Mouse (Mus musculus) 3134 (cell line): ENCODE measurements around the gene Dolk.
A peak's percentile ranks its signal among the peaks of the same experiment; 100 is the strongest.

Source experiments
- DNase-seq: peaks from one replicate; pipeline ENCODE4 v3.0.0-alpha.2; 2011; ENCODE audit warnings: low spot score; ENCODE audit not compliant: insufficient read length; ENCODE audit errors: extremely low read depth

The Dolk gene

DNA sequence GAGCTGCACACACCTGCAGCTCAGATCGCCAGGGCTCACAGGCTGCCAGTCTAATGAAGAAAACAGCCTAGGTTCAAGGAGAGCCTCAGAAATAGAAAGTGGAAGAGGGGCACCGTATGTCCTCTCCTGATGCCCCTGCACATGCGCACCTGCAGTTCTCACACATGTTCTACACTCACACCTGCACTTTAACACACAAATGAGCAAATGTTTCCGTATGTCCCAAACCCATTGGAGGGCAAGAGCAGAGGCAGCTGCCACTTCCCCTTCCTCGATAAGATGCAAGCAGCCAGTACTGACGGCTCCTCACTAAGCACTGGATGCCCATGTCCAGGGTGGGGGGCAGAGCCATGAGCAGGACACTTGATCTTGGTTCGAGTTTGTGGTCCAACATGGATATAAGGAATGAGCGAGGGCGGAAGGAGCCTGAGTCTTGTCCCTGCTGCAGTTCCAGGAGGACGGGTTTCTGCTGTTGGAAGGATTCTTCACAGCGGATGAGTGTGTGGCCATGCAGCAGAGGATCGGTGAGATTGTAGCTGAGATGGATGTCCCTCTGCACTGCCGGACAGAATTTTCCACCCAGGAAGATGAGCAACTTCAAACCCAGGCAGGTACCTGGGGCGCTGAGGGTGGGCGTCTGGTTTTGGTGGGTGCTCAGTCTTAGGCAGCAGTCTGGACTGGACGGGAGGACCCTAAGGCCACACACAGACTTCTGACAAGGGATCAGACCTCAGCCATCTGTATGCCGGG, 16.7 kb downstream of the Dolk start:
- no peak for DNase-seq

DNA sequence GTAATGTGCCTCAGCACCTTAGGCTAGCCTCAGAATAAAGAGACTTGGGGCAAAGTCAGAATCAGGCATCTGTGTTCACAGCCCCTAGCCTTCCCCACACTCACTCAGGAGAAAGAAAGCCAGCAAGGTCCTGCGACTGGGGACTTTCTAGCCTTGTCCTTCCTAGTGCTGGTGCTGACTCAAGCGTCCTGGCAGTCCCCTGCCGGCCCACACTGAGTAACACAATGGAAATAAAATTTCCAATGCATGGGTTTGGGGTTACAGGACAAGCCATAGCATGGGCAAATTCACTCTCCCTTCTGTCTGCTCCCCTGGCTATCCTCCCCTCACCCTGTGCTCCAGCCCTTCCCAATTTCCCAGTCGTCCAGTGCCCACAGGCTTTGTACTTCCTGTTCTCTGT, 17.8 kb downstream of the Dolk start:
- DNase-seq: no peak

DNA sequence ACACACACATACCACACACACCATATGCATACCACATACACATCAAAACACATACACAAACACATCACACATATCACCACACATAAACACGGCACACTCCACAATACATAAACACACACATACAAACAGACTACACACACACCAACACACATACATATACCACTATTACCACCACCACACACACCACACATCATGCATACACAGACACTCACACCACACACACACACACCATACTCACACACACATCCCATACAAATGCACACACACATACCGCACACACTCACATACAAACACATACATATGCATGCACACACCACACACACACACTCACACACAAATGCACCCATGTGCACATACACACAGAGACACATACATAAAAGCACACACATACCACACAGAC, 18.7 kb downstream of the Dolk start:
- DNase-seq: no peak

DNA sequence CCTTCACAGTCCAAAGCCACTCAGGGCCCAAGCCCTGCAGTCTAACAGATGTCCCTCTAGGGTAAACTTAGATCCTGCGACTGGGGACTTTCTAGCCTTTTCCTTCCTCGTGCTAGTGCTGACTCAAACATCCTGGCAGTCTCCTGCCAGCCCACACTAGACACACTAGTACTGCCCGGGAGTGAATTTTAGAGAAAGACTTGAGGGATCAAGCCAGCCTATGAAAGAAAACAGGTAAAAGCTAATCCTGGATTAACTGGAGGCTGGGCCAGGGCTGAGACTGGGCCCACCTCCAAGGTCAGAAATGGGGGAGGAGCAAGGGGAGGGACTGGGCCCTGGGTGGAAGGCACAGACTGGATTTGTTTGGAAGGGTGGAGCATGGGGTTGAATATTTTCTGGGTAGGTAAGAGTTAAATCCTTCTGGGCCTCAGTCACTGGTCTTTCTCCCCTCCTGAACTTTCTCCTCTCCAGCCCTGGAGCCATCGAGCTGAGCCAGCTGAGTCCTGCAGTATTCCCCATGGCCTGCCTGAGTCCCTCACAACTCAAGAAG, 19.7 kb downstream of the Dolk start:
- DNase-seq: peak; percentile 58

DNA sequence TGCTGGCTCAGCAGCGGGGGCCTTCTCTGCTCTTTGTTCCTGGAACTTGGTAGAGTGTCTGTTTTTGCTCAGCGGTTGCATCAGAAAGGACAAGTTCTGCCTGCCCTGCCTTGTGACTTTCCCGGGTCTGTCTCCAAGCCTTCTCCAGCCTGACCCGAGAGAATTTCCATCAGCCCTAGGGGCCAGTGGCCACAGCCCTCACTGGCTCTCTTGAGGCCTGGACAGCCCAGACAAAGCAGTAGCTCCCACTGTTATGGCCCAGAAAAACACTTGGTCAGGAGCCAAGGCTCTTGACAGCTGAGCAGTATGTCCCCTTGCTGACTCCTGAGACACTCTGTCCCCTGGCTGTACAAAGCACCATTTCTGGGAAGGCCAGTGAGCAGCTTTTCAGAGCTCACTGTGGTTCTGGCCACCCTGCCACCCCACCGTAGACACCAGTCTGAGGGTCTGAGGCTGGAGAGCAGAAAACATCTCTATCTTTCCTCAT, 20.3 kb downstream of the Dolk start, which contains the start of gene Phyhd1:
Phyhd1 (plus strand) TSS at position 437 of the 487 bp plus-strand sequence.
- peak; percentile 35 for DNase-seq

DNA sequence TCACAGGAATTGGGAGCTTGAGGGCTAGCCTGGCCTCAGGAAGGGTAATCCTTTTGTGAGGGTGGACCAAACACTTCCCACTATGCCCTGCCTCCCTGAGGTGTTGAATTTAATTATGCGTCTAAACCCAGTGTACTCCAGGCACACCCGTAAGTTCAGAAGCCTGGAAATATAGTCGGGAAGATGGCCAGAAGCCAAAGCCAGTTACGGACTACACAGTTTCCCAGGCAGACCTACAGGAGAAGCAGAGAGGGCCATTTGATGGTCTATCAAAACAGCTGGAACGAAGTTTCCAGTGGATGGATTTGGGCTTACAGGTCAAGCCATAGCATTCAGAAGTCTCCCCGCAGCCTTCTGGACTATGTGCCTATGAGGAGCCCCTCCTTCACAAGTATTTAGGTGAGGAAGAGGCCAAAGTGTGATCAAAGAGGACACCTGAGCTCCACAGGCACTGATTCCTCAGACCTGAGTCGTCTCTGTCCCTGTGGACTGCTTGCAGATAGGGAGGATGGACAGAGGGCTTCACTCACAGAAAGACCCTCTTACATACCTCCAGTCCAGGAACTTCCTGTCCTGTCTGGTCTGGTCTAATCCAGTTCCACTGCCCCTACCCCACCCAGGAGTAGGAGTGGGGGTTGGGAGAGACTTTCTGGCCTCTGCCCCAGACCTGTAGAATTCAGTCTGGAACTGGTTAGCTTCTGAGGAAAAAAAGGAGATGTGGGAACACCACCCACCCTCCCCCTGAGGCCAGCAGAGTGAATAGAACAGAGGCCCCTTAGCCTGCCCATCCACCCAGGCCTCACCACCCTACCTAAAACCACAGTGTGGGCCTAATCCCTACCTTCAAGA, 21.2 kb downstream of the Dolk start:
- DNase-seq: no peak

DNA sequence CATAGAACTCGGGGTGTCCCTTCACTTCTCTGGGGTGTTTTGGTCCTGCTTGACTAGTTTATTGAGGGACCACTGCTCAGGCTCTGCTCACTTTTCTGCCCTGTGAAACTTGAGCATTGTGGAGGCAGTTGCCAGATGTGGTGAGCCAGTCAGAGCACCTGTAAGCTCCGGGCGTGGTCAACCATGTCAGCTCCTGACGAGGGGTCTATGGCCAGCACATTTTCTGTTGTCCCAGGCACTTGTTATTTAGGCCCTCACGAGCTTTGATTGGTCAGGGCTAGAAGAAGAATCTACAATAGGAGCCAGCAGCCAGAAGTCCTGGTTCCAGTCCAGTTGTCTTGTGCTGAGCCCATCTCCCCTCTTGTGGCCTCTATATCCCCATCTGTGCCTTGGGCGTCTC, 22.3 kb downstream of the Dolk start:
- no peak for DNase-seq

DNA sequence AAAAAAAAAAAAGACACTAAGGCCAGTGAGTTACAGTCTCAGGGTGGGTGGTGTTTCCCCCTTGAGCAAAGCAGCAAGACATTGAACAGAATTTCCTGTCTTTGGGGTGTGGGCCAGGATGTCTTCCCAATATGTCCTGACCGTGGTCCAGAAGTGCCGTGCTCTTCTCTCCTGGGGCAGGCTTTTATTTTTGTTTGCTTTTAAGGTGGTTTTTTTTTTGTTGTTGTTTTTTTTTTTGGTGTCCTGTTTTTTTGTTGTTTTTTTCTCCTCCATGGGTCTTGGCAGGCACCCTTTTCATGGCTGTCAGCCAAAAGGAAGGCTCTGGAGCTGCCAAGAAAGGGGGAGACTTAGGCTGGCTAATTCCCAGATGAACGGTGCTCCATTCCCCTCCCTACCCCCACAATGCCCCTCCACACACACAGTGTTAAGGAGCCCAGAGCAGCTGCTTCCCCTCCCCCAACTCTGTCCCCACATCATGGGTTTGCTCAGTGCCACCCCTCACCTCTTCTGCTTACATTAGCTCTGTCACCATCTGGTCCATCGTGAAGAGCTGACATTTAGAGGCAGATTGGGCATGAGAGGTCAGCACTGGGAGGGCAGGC, 23.2 kb downstream of the Dolk start:
- no peak for DNase-seq

DNA sequence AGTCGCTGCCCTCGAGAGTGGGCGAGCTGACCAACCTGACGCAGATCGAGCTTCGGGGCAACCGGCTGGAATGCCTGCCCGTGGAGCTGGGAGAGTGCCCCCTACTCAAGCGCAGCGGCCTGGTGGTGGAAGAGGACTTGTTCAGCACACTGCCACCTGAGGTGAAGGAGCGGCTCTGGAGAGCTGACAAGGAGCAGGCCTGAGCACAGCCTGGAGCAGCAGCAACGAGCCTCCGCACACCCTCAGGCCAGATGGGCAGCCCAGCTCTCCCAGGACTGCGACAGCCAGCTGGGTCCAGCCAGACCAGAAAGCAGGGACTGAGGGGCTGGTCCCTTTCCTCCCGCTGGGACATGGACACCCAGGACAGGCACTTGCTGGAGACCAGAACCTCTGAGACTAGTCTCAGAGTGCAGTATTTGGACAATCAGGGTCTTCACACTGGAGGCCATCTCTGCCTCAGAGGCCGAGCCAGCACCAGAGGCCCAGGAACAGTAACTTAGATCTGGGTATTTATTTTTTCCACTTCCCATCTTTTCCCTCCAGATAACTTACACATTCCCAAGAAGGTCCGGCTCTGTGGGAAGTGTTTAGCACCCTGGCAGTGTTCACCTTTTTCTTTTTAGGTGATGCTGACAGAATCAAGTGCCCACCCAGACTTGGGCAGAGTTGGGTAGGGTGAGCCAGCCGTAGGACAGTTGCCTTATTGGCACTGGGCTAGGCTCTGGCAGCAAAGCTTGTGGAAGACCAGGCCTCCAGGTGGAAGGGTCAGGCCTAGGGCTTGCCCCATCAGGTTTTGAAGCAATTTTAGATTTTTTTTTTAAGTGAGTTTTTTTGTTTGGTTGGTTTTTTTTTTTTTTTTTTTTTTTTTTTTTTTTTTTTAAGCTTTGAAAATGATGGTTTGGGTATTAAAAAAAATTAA, 24.0 kb downstream of the Dolk start:
- no peak for DNase-seq

DNA sequence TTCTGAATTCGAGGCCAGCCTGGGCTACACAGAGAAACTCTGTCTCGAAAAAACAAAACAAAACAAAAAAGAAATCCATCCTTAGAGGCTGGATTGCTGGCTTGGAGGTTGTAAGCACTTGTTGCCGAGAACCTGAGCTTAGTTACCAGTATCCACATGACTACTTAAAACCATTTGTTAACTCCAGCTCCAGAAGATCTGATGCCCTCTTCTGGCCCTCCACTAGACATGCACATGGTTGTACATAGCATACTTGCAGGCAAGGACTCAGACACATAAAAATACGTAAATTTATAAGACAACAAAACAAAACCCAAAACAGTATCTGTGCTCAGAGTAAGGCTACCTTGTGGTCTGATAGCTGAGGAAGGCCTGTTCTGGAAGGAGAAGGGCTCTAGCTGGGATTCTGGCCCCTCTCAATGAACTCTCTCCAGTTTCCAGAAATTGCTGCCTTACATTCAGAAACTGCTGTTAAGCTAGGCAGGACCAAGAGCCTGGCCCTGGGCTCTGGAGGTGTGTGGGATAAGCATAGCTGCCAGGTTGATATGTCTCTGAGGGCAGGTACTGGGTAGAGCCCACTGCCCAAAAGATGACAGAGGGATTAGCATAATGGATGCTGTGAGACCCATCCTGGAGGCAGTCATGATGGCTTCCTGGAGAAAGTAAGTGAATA, 24.9 kb downstream of the Dolk start:
- DNase-seq: no peak

DNA sequence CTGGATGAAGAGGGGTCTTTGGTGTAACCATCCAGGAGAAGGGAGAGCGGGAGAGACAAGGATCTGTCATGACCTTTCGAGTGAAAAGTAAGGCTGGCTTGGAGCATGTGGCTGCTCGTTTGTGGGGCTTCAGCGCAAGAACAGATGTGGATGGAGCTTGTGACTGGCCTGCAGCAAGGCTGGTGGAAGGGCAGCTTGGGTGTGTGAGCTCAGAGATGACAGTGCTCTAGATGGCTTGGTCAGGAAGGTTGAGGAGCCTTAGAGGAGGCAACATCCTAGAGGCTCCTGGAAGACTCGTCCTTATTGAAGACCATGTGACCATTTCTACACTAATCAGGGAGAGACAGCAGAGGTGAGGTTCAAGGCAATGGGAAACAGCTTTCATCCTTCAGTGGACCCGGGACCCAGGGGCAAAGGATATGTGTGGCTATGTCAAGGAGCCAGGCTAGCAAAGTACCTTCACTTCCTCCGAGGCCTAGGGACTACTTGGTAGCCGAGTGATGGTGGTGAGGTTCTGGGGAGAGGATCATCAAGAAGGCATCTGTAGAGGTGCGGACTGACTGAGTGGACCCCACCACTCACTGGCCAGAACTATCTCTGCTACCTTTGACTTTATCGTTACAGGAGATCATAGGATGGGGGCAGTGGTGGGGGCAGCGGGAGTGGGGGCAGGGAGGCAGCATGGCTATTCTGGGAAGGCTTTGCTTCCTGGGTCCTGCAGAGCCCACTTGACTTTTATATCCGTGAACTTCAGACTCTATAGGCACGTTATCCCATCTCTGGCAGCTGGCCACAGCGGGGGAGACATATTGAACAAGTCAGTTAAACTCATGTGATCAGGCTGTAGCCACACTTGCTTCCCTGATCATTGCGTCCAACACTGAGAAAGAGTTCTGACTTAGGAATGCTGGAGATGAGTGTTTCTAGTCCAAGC, 26.7 kb downstream of the Dolk start:
- DNase-seq: no peak

DNA sequence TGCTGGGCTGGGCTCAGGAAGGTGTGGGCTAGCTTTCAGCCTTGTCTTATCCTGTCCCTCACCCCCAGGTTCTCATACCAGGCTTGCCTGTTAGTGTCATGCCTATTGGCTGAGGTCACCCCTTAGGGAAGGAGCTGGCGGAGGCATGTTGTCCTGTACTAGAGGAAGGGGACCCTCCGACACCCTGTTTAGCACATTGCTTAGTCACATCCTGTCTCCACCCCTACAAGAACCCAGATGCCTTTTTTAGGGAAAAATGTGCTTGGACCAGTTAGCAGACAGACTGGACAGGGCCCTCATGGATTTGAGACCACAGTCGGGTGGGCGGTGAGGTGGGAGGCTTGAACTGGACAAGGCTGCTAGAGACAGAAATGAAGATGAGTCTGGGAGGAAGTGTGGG, 27.5 kb downstream of the Dolk start:
- peak; percentile 44 for DNase-seq

DNA sequence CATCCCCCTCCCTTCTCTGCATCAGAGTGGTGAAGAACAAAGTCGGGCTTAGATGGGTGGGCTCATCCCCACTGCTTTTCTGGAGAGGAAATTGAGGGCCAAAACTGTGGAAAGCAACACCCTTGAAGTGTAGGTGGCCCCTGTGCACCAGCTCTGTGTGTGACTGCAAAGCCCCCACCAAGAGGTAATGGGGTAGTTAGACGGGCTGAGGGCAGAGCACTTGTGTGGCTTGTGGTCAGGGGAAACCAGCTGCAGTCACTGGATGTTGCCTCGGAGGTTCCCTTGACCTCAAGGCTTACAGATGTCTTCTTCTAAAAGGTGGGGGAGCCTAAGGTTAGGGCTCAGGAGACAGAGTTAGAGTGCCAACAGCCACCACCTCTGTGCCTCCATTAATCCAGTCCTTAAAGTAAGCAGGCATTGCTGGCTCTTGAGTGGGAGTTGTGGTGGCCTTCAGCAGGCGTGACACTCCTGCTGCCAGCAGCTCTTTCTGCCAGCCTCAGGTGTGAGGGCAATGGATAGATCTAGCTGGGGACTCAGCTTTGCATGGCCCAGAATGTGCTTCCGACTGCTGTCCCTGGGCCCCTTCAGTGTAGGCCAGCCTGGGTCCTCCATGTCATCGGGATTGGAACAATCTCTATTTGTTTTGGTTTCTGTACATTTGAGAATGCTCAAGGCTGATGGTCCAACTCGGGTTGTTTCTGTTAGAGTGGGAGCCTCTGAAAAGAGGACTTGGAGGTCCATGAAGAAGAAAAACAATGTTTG, 28.3 kb downstream of the Dolk start:
- no peak for DNase-seq

DNA sequence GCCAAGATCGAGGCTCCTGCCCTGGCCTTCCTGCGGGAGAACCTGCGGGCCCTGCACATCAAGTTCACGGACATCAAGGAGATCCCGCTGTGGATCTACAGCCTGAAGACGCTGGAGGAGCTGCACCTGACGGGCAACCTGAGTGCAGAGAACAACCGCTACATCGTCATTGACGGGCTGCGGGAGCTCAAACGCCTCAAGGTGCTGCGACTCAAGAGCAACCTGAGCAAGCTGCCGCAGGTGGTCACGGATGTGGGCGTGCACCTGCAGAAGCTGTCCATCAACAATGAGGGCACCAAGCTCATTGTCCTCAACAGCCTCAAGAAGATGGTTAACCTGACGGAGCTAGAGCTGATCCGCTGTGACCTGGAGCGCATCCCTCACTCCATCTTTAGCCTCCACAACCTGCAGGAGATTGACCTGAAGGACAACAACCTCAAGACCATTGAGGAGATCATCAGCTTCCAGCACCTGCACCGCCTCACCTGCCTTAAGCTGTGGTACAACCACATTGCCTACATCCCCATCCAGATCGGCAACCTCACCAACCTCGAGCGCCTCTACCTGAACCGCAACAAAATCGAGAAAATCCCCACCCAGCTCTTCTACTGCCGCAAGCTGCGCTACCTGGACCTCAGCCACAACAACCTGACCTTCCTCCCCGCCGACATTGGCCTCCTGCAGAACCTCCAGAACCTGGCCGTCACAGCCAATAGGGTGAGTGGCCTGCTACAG, 29.4 kb downstream of the Dolk start:
- no peak for DNase-seq

DNA sequence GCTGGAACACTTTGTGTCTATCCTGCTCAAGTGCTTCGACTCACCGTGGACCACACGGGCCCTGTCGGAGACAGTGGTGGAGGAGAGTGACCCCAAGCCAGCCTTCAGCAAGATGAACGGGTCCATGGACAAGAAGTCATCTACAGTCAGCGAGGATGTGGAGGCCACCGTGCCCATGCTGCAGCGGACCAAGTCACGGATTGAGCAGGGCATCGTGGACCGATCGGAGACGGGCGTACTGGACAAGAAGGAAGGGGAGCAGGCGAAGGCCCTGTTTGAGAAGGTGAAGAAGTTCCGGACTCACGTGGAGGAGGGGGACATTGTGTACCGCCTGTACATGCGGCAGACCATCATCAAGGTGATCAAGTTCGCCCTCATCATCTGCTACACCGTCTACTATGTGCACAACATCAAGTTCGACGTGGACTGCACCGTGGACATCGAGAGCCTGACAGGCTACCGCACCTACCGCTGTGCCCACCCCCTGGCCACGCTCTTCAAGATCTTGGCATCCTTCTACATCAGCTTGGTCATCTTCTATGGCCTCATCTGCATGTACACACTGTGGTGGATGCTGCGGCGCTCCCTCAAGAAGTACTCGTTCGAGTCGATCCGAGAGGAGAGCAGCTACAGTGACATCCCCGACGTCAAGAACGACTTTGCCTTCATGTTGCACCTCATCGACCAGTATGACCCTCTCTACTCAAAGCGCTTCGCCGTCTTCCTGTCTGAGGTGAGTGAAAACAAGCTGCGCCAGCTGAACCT, 30.3 kb downstream of the Dolk start:
- no peak for DNase-seq

DNA sequence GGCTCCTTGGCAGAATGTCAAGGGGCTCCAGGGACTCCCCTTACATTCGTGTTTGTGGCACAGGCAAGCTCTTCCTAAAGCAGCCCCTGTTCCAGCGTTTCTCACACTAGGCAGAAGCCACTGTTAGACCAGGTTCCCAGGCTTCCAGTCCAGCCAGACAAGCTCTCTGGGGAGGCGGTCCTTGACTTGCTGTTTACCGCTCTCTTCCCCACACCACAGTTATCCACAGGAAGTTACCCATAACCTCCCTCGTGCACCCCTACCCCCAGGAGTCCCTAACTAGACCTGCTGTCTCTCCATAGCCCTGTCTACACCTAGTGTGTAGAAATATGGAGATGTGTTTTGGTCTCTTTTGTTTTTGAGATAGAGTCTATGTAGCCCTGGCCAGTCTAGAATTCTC, 32.3 kb downstream of the Dolk start:
- no peak for DNase-seq
